Mouse (Mus musculus) G1E (cell line): Measurements from ENCODE around the gene Eif2b5.

Source experiments
- CTCF ChIP-seq: IDR thresholded peaks from 2 replicates; pipeline ENCODE4 v1.5.1; 2012; ENCODE audit warnings: low read depth, low read length, inconsistent platforms, mixed read lengths
- GATA1 ChIP-seq: IDR thresholded peaks from 2 replicates; pipeline ENCODE4 v1.6.1; 2012; ENCODE audit warnings: borderline replicate concordance, low read length, inconsistent platforms, mixed read lengths
- POLR2AphosphoS5 ChIP-seq: IDR thresholded peaks from 2 replicates; pipeline ENCODE4 v1.6.1; 2012; ENCODE audit warnings: low read depth, low read length, inconsistent platforms; ENCODE audit not compliant: insufficient replicate concordance

DNA sequence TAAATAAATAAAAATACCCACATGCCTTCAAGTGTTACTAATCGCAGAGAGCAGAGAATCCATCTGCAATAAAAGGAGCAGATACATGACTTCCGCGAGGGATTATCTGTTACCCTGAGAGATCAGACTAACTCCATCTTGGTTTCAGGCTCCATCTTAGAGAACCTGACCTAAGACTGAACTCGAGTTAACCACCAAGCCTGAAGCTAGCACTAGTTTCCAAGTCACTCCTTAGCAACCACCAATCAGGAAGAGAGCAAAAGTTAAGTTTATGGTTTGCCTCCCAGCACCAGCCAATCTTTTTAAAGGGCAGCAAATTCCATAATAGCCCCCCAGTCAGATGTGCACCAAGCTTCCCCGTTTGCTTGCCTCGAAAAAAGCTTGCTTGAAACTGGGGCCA is 23.8 kb upstream of the Eif2b5 start:
- TF ChIP-seq CTCF, result no peak
- TF ChIP-seq POLR2AphosphoS5, result no peak
- TF ChIP-seq GATA1, result no peak
